ENCODE assay signal across 9 mouse cellular contexts in genomic region chr17:36272643-36273366, GRCm38 (mm10). TPM values are rescaled to one million over a fixed set of nuclear protein-coding genes. Genes with fewer than 3 reads are reported as not detected.
A peak's percentile ranks its signal among the peaks of the same experiment; 100 is the strongest.
DNase-seq lines count a peak whose midpoint lies in the region; ATAC-seq and TF ChIP-seq lines count a peak whose summit lies in the region.
"Had no signal": no experiment of that assay in that cellular context is flagged by ENCODE, and none has a peak within 500 bp of the region (broad histone marks: within the 10 kb centered on the region; RNA-seq: fewer than 3 reads in every experiment).

No protein-coding gene starts in this region.

- peak overlapping the region; percentile 84 for H3K4me2 ChIP-seq in kidney, embryonic 14.5 days (replicated peaks; ENCODE audit: low read depth, low read length)
- H3K4me2 ChIP-seq in hindbrain, embryonic 15.5 days = peak overlapping the region; percentile 95
- H3K4me2 ChIP-seq in midbrain, embryonic 15.5 days = peak overlapping the region; percentile 88

- no peaks in the 10 kb centered on the region for H3K9me3 ChIP-seq in kidney, embryonic 14.5 days (ENCODE audit: control insufficient read depth, low read length)
- H3K9me3 ChIP-seq in hindbrain, embryonic 15.5 days = no peaks in the 10 kb centered on the region
- no peaks in the 10 kb centered on the region for H3K9me3 ChIP-seq in midbrain, embryonic 15.5 days

- H3K27ac ChIP-seq in kidney, embryonic 14.5 days (ENCODE audit: low read depth, low read length) = no peak overlapping the region
- no peak overlapping the region for H3K27ac ChIP-seq in cortical plate, adult 2 months (ENCODE audit: insufficient read depth, low read length)
- H3K27ac ChIP-seq in hindbrain, embryonic 15.5 days (replicated peaks) = no peak overlapping the region
- H3K27ac ChIP-seq in midbrain, embryonic 15.5 days = no peak overlapping the region

- WGBS in kidney, embryonic 14.5 days = 78% methylated on average over 9 of the region's 9 CpGs
- WGBS in hindbrain, embryonic 15.5 days = 81% methylated on average over 9 of the region's 9 CpGs
- 90% methylated on average over 9 of the region's 9 CpGs for WGBS in midbrain, embryonic 15.5 days

- H3K9ac ChIP-seq in kidney, embryonic 14.5 days (ENCODE audit: low read depth, low read length) = peak overlapping the region; percentile 96; the same call in 1 of the 2 replicates
- peak overlapping the region; percentile 96 for H3K9ac ChIP-seq in hindbrain, embryonic 15.5 days
- H3K9ac ChIP-seq in midbrain, embryonic 15.5 days = no peak overlapping the region

- intact Hi-C loops in left cerebral cortex, postnatal 4 days (cut with DNase I) = no loop called here

- no peak for TF ChIP-seq POLR2A in cortical plate, adult 2 months (IDR thresholded peaks at IDR 0.05; ENCODE audit: extremely low read depth, insufficient read depth, low read length)

- H3K27me3 ChIP-seq in kidney, embryonic 14.5 days (ENCODE audit: control insufficient read depth, insufficient read depth, low read length) = no peaks in the 10 kb centered on the region
- H3K27me3 ChIP-seq in hindbrain, embryonic 15.5 days = no peaks in the 10 kb centered on the region
- H3K27me3 ChIP-seq in midbrain, embryonic 15.5 days (replicated peaks) = no peaks in the 10 kb centered on the region

- H3K4me1 ChIP-seq in kidney, embryonic 14.5 days (ENCODE audit: control insufficient read depth, insufficient read depth, low read length) = peaks cover 18% of the 10 kb centered on the region; the same call in 1 of the 2 replicates
- H3K4me1 ChIP-seq in cortical plate, adult 2 months (ENCODE audit: control insufficient read depth, insufficient read depth, low read length) = peaks cover 8% of the 10 kb centered on the region
- peaks cover 45% of the 10 kb centered on the region for H3K4me1 ChIP-seq in hindbrain, embryonic 15.5 days (replicated peaks)
- H3K4me1 ChIP-seq in midbrain, embryonic 15.5 days = peaks cover 32% of the 10 kb centered on the region

- DNase-seq in kidney, postnatal 36 days = no peak
- no peak for DNase-seq in adrenal gland, postnatal 4 days (ENCODE audit: low spot score in 2 of 2)
- DNase-seq in left cerebral cortex, adult 11 months (ENCODE audit: low spot score) = no peak
- no peak for DNase-seq in left cerebral cortex, postnatal 4 days

- ATAC-seq in kidney, embryonic 14.5 days (ENCODE audit: low FRiP score, low TSS enrichment) = no peak
- ATAC-seq in hindbrain, embryonic 15.5 days (ENCODE audit: low FRiP score, low read depth) = no peak
- no peak for ATAC-seq in midbrain, embryonic 15.5 days (replicated peaks)

- TF ChIP-seq CTCF in cortical plate, adult 2 months (IDR thresholded peaks at IDR 0.05; ENCODE audit: extremely low read depth, insufficient read depth, low read length) = no peak

- peaks cover 18% of the 10 kb centered on the region for H3K36me3 ChIP-seq in kidney, embryonic 14.5 days (ENCODE audit: control insufficient read depth, insufficient read depth, low read length)
- H3K36me3 ChIP-seq in hindbrain, embryonic 15.5 days = peaks cover 24% of the 10 kb centered on the region
- peaks cover under 1% of the 10 kb centered on the region; the same call in 1 of the 2 replicates for H3K36me3 ChIP-seq in midbrain, embryonic 15.5 days (replicated peaks)

- H3K4me3 ChIP-seq in kidney, embryonic 14.5 days (ENCODE audit: low read length) = peak overlapping the region; percentile 96
- peak overlapping the region; percentile 86 for H3K4me3 ChIP-seq in cortical plate, adult 2 months (ENCODE audit: insufficient read depth, low read length)
- H3K4me3 ChIP-seq in hindbrain, embryonic 15.5 days = peak overlapping the region; percentile 99
- peak overlapping the region; percentile 91 for H3K4me3 ChIP-seq in midbrain, embryonic 15.5 days

RNA-seq across cellular contexts. Expression of gene Trim39, which starts 0.8 kb away (rescaled TPM):
- 11.5 and 16.7 TPM in 2 replicates for polyA plus RNA-seq in kidney, embryonic 14.5 days (2014; fragmentation: Nextera tagmentation; extraction: Ambion mirVana)
- polyA plus RNA-seq in cortical plate, adult 2 months (2012; rRNA removed) = 30.6 and 34.9 TPM in 2 replicates
- 24.8 and 27.1 TPM in 2 replicates for polyA plus RNA-seq in hindbrain, embryonic 15.5 days (2015; fragmentation: Nextera tagmentation; extraction: Ambion mirVana)
- 29.0 and 31.2 TPM in 2 replicates for polyA plus RNA-seq in midbrain, embryonic 15.5 days (2015; fragmentation: Nextera tagmentation; extraction: Ambion mirVana)
- 10 to 100 TPM; 22.3 to 23.0 TPM for total RNA-seq in adrenal gland, postnatal 4 days (2021)
- total RNA-seq in left cerebral cortex, postnatal 4 days (2021) = 10 to 100 TPM; 25.3 to 26.2 TPM

RNA-seq across cellular contexts. Expression of gene H2-M10.2, which starts 13.5 kb away (rescaled TPM):
- polyA plus RNA-seq in kidney, embryonic 14.5 days (2014; fragmentation: Nextera tagmentation; extraction: Ambion mirVana) = 0.19 TPM in 1 of 2 replicates, not detected in the other
- not detected in 2 replicates for polyA plus RNA-seq in cortical plate, adult 2 months (2012; rRNA removed)
- 0.29 TPM in 1 of 2 replicates, not detected in the other for polyA plus RNA-seq in hindbrain, embryonic 15.5 days (2015; fragmentation: Nextera tagmentation; extraction: Ambion mirVana)
- 0.20 and 0.35 TPM in 2 replicates for polyA plus RNA-seq in midbrain, embryonic 15.5 days (2015; fragmentation: Nextera tagmentation; extraction: Ambion mirVana)
- total RNA-seq in adrenal gland, postnatal 4 days (2021) = not detected
- total RNA-seq in left cerebral cortex, postnatal 4 days (2021) = not detected
- polyA plus RNA-seq: gonadal fat pad, adult 2 months had no signal

RNA-seq across cellular contexts. Expression of gene Rpp21, which starts 14.9 kb away (rescaled TPM):
- 120 and 163 TPM in 2 replicates for polyA plus RNA-seq in kidney, embryonic 14.5 days (2014; fragmentation: Nextera tagmentation; extraction: Ambion mirVana)
- polyA plus RNA-seq in cortical plate, adult 2 months (2012; rRNA removed) = 59.3 and 60.0 TPM in 2 replicates
- 132 and 133 TPM in 2 replicates for polyA plus RNA-seq in hindbrain, embryonic 15.5 days (2015; fragmentation: Nextera tagmentation; extraction: Ambion mirVana)
- polyA plus RNA-seq in midbrain, embryonic 15.5 days (2015; fragmentation: Nextera tagmentation; extraction: Ambion mirVana) = 124 and 138 TPM in 2 replicates
- 10 to 100 TPM; 41.5 to 45.2 TPM for total RNA-seq in adrenal gland, postnatal 4 days (2021)
- total RNA-seq in left cerebral cortex, postnatal 4 days (2021) = 10 to 100 TPM; 55.3 to 58.4 TPM

RNA-seq across cellular contexts. Expression of gene H2-M10.1, which starts 53.1 kb away (rescaled TPM):
- not detected in 2 replicates for polyA plus RNA-seq in kidney, embryonic 14.5 days (2014; fragmentation: Nextera tagmentation; extraction: Ambion mirVana)
- not detected in 2 replicates for polyA plus RNA-seq in cortical plate, adult 2 months (2012; rRNA removed)
- polyA plus RNA-seq in hindbrain, embryonic 15.5 days (2015; fragmentation: Nextera tagmentation; extraction: Ambion mirVana) = not detected in 2 replicates
- polyA plus RNA-seq in midbrain, embryonic 15.5 days (2015; fragmentation: Nextera tagmentation; extraction: Ambion mirVana) = not detected in 2 replicates
- total RNA-seq in adrenal gland, postnatal 4 days (2021) = not detected
- total RNA-seq in left cerebral cortex, postnatal 4 days (2021) = not detected
- polyA plus RNA-seq: gonadal fat pad, adult 2 months had no signal
